Mouse (Mus musculus) mouse embryonic stem cell (cell line): ENCODE measurements around the gene Tkfc.
"Not testable (repeated sequence)": the region's sequence is repeated elsewhere in the genome, so short reads cannot be mapped to it uniquely, and the experiment has no call there.

Experiments used
- in situ Hi-C, 2 experiments: fragments of 300-500 bp; cut with MboI; formaldehyde crosslinking; loops; 1 replicate in 1 of 2; 3 replicates in 1 of 2; pipeline ENCODE4 v1.14.3; 2019 to 2020; ENCODE audit warnings: low sequenced_read_pairs in 2 of 2, low pct_unique_long_range_greater_than_20kb in 1 of 2, mixed read lengths in 1 of 2; ENCODE audit not compliant: unreplicated experiment in 1 of 2

Tkfc gene

GRCm38 (mm10) chr19:10591659-10592377, 13.6 kb downstream of the Tkfc start:
- in situ Hi-C loops, result no loop called here

GRCm38 (mm10) chr19:10590301-10590700, 15.2 kb downstream of the Tkfc start:
- in situ Hi-C loops, result no loop called here

GRCm38 (mm10) chr19:10589127-10589857, 16.2 kb downstream of the Tkfc start:
- in situ Hi-C loops, result no loop called here

- in situ Hi-C loops, result no loop called here
Observed at GRCm38 (mm10) chr19:10587231-10587630, 18.2 kb downstream of the Tkfc start.

GRCm38 (mm10) chr19:10585112-10585511, 20.3 kb downstream of the Tkfc start:
- in situ Hi-C loops, result no loop called here

DNA sequence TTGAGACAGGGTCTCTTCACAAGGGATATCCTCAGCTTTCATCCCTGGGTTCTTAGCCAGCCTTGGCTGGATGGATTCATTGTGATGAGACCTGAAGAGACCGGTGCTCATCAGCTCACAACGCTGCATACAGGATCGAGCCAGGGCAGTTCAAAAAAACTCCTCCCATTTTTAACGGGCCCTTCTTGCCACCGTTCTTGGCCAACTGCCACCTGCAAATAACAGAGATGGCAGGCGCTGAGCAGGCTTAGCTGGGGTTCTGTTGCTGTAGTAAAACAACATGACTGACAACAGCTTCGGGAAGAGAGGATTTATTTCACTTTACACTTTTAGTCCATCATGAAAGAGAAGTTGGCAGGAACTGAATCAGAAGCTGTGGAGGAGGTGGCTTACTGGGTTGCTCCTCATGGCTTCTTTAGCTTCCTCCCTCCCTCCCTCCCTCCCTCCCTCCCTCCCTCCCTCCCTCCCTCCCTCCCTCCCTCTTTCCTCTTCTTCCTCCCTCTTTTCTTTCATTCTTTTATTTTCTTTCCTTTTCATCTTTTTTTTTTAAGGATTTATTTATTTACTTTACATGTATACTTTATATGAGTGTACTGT, 21.8 kb downstream of the Tkfc start:
- in situ Hi-C loops, result no loop called here

GRCm38 (mm10) chr19:10581984-10582383, 23.5 kb downstream of the Tkfc start:
- in situ Hi-C loops, result no loop called here

DNA sequence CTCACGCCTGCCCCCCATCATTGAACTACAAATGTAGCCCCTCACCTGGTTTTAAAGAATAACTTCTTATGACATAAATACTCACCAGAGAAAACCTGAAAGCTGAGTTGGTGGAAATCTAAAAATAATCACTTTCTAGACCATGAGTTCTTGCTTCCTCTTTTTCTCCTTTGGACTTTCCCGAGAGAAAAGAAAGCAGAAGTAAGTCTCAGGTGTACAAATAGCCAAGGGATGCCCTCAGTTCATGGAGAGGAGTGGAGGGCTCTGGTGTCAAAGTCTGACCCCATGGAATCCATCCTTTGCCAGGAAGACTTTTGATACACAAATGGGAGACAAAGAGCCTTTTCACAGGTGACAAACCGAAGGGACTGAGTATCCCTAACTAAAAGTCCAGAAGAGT, 24.7 kb downstream of the Tkfc start:
- in situ Hi-C loops, result no loop called here

DNA sequence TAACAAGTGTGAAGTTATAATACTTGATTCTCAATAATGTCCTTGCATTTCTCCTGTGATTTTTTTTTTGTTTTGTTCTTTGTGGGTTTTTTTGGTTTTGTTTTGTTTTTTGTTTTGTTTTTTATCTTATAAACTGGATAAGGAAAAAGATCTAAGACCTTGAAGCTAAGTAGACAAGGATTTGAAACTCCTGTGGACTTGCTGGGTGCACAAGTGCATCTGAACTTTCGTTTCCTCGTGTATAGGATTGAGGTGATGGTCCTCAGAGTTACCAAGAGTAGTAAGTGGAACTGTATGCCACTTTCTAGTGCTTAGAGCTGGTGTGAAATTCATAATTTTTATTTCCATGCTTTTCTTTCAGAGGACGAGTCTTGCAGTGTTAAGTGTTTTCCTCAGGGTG, 25.4 kb downstream of the Tkfc start:
- in situ Hi-C loops, result no loop called here

GRCm38 (mm10) chr19:10576690-10577561, 28.5 kb downstream of the Tkfc start, which contains the start of the genes Cyb561a3 and Tmem138:
Gene Cyb561a3, plus strand, starts transcription at chr19:10577172.
Gene Tmem138, minus strand, starts transcription at chr19:10577362.
- in situ Hi-C loops, result no loop called here

GRCm38 (mm10) chr19:10569627-10570026, 35.8 kb downstream of the Tkfc start:
- in situ Hi-C loops, result no loop called here

DNA sequence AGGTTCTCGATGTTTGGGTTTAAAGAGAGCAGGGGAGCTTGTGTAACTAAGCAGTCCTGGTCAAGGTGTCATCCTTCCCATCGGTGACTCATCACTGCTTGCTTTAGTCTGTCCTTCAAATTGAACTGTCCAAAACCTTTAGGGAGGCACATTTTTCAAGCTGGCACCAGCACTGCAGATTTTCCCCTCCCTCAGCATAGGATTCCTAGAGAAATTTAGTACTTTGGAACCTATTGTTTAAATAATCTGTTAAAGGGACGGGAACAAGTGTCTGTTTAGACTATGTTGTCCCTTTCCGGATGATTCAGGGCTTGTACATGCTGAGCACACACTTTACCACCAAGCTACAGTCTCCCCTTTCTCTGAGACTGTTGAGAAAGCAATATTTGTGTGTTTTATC, 40.2 kb downstream of the Tkfc start:
- in situ Hi-C loops, result no loop called here

GRCm38 (mm10) chr19:10564278-10564677, 41.2 kb downstream of the Tkfc start:
- in situ Hi-C loops, result no loop called here

- in situ Hi-C loops, result no loop called here
Observed at GRCm38 (mm10) chr19:10562351-10562750, 43.1 kb downstream of the Tkfc start.

DNA sequence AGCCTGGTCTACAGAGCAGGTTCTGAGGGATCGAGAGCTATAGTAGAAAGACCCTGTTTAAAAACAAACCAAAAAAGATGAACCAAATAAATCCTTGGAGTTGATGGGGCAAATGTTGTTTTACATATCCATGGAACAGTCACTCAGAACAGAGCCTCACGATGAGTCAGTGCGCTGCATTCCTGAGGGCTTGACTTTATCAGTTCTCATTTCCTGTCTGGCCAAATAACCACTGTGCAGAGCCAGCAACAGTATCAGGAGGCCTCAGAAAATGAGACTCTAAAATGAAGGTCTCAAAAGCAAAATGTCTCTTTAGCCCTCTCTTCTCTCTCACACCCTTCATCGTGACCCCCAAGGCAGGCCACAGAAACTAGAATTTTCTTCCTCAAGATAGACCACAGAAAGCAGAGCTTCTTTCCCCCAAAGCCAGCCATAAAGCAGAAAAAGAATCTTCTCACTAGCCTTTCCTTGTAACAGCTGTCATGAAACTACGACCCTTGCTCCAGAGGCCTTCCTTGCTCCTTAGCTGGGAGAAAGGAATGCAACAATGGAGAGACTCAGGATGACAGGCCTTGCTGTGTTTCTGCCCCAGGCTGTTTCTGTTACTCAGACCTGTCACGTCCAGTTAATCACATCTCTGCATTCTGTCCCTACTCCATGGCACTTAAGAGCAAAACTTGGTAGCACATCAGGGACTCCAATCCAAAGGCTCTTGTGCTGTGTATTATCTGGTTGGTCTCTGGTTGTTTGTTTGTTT, 43.7 kb downstream of the Tkfc start:
- in situ Hi-C loops, result no loop called here

DNA sequence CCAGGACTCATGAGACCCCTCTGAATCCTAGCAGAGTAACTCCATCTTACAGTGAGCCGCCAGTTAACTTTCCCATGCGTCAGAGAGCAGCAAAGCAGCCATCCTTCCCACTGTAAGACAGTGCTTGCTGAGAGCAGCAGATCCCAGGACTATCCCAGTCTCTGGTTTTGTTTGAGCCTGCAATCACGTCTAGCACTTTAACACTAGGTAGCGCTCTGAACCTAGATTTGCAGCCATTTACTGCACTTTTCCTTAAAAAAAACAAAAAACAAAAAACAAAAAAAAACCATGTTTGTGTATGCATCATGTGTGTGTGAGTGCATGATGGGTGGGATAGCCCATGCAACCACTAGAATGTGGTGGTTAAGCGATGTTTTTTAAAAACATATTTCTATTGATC, 45.3 kb downstream of the Tkfc start:
- in situ Hi-C loops, result no loop called here

DNA sequence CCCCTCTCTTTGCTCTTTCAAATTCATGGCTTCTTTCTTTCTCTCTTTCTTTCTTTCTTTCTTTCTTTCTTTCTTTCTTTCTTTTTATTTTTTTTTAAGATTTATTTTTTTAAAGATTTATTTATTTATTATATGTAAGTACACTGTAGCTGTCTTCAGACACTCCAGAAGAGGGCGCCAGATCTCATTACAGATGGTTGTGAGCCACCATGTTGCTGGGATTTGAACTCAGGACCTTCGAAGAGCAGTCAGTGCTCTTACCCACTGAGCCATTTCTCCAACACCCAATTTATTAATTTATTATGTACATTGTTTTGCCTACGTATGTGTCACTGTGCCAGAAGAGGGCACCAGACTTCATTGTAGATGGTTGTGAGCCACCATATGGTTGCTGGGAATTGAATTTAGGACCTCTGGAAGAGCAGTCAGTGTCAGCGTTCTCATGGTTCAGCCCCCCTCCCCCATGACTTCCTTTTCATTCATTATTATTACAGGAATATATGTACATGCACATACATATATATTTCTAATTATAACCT, 47.5 kb downstream of the Tkfc start:
- in situ Hi-C loops, result not testable (repeated sequence)

- in situ Hi-C loops, result no loop called here
Observed at GRCm38 (mm10) chr19:10557430-10557829, 48.0 kb downstream of the Tkfc start.
